Mouse (Mus musculus) yolk sac, embryonic 10.5 days (tissue): Measurements from ENCODE around the gene Ceacam19.

Experiments
- DNase-seq: peaks from one replicate; pipeline ENCODE4 v3.0.0-alpha.2; 2017; ENCODE audit warnings: low spot score

Ceacam19 gene

GRCm38 (mm10) chr7:19840936-19841335 is 46.8 kb downstream of the Ceacam19 start:
- DNase-seq: no peak

- DNase-seq: no peak
Observed at GRCm38 (mm10) chr7:19840371-19840770, 47.4 kb downstream of the Ceacam19 start.

- peak; percentile 48 for DNase-seq
Observed at GRCm38 (mm10) chr7:19836843-19837242, 50.9 kb downstream of the Ceacam19 start.

GRCm38 (mm10) chr7:19834055-19834454 is 53.7 kb downstream of the Ceacam19 start:
- no peak for DNase-seq

GRCm38 (mm10) chr7:19831837-19832236 is 55.9 kb downstream of the Ceacam19 start:
- DNase-seq: no peak

- peak; percentile 64 for DNase-seq
Observed at GRCm38 (mm10) chr7:19830682-19831156, 57.0 kb downstream of the Ceacam19 start.

- no peak for DNase-seq
Observed at GRCm38 (mm10) chr7:19829694-19830093, 58.1 kb downstream of the Ceacam19 start.

- DNase-seq: no peak
Observed at GRCm38 (mm10) chr7:19826756-19827155, 61.0 kb downstream of the Ceacam19 start.
